Mouse (Mus musculus): ENCODE data around the gene Cd5. TPM values are rescaled to one million over a fixed set of nuclear protein-coding genes. Genes with fewer than 3 reads are reported as not detected.
A peak's percentile ranks its signal among the peaks of the same experiment; 100 is the strongest.

The Cd5 gene
- polyA plus RNA-seq, 1 experiment from 2014 or later, result 0.91 TPM

DNA sequence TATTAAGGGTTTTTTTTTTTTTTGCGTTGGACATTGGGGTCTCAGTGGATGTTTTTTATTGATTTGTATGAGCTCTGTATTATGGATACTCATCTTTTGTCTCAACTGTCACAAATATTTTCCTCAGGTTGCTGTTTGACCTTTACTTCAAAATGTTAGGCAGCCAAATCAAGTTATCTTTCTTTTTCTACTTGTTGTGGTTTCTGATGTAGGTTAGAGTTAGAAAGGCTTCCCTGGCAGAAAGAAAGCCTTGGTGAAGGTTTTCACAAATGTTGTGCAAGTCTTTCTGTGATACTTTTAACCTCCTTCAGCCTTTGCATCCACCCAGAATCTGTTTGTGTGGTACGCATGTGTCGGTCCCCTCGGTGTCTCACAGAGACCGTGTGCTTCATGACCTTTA is 13.8 kb upstream of the Cd5 start:
- no peaks in the 10 kb centered on the region for H3K9me3 ChIP-seq
- no peak overlapping the region for H3K4me2 ChIP-seq
- H3K4me1 ChIP-seq, result no peaks in the 10 kb centered on the region
- H3K27ac ChIP-seq, result no peak overlapping the region
- 94% methylated on average over 5 of the region's 5 CpGs for WGBS
- no peaks in the 10 kb centered on the region for H3K36me3 ChIP-seq
- no peak for ATAC-seq (ENCODE audit: borderline replicate concordance, extremely low read depth, low FRiP score, low TSS enrichment)
- H3K27me3 ChIP-seq, result no peaks in the 10 kb centered on the region
- H3K9ac ChIP-seq, result no peak overlapping the region
- no peak overlapping the region for H3K4me3 ChIP-seq

DNA sequence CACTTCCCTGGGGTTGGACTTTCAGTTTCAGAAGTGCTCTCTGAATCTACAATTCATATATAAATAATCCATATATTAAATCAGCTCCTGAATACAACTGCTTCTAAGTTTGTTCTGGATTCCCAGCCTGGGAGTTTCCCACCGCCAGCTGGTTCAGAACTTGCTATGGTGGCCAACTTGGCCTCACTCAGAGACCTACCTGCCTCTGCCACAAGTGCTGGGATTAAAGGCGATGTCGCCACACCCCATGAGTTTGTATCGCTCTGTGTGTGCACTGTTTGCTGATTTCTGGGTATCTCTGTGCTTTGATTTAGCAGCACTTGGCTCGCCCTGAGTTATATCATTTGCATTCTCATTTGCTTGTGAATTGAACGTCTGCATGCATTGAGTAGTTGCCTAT is 13.3 kb upstream of the Cd5 start:
- Histone ChIP-seq H3K9me3 (no peaks in the 10 kb centered on the region), H3K36me3 (no peaks in the 10 kb centered on the region), H3K4me2 (no peak overlapping the region), H3K4me3 (no peak overlapping the region), H3K4me1 (no peaks in the 10 kb centered on the region), H3K27me3 (no peaks in the 10 kb centered on the region), H3K27ac (no peak overlapping the region), H3K9ac (no peak overlapping the region)
- WGBS, result 92% methylated on average over 6 of the region's 6 CpGs
- ATAC-seq (ENCODE audit: borderline replicate concordance, extremely low read depth, low FRiP score, low TSS enrichment), result no peak

DNA sequence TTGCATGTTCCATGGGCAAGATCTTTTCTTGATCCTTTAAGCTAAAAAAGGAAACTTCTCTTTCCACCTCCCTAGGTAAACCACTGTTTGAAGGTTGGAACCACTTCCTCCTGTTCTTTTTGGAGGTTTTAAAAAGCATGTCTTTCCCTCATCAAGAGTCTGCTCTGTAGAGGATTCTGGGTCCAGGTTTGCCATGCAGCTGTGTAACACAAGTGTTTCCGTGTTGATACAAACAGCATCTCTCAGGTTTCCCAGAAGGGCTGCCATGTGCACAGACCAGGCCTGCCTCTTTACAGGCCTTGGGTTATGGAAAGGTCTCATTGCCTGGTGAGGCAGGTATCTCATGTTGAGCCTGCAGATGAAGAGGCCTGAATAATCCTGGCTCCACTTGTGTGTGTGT is 12.8 kb upstream of the Cd5 start:
- Histone ChIP-seq H3K4me3 (no peak overlapping the region), H3K9ac (no peak overlapping the region), H3K4me1 (no peaks in the 10 kb centered on the region), H3K27me3 (no peaks in the 10 kb centered on the region), H3K9me3 (no peaks in the 10 kb centered on the region), H3K4me2 (no peak overlapping the region), H3K36me3 (no peaks in the 10 kb centered on the region), H3K27ac (no peak overlapping the region)
- WGBS, result 62% methylated on average over 1 of the region's 1 CpGs
- ATAC-seq (ENCODE audit: borderline replicate concordance, extremely low read depth, low FRiP score, low TSS enrichment), result no peak

DNA sequence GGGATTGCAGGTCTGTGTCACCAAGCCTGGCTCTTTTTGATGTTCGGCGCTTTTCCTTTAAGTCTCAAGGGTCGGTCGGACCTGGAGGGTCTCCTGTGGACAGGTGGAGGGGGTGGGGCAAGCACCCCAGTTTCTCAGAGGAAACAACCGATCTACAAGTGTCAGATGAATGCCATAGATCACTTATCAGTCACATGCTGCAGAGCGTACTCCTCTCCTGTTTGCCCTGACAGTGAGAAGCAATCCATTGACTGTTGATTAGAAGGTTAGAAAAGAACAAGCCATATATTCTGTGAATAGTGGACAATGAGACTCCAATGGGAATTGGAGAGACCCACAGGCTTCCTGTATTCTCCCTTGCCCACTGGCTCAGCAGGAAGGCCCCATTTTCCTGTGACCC is 11.4 kb upstream of the Cd5 start:
- Histone ChIP-seq H3K27ac (no peak overlapping the region), H3K4me2 (no peak overlapping the region), H3K9ac (no peak overlapping the region), H3K4me3 (no peak overlapping the region), H3K9me3 (no peaks in the 10 kb centered on the region), H3K36me3 (no peaks in the 10 kb centered on the region), H3K4me1 (no peaks in the 10 kb centered on the region), H3K27me3 (no peaks in the 10 kb centered on the region)
- 77% methylated on average over 6 of the region's 6 CpGs for WGBS
- ATAC-seq (ENCODE audit: borderline replicate concordance, extremely low read depth, low FRiP score, low TSS enrichment), result no peak

DNA sequence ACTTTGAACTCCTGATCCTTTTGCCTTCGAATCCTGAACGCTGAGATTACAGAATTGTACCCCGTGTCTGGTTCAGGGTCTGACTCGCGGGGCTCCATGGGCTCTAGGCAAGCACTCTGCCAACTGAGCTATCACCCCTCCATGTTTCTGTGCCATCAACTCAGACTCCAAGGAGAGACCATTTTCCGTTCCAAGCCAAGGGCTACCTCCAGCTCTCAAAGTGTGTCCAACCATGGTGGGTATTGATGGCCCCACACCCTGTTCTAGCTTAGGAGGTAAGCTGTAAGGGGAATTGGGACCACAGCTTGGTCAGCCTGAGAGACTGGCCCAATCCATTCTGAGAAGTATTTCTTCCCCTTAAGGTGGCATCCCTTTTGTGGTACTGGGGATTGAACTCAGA is 10.5 kb upstream of the Cd5 start:
- no peaks in the 10 kb centered on the region for H3K9me3 ChIP-seq
- ATAC-seq (ENCODE audit: borderline replicate concordance, extremely low read depth, low FRiP score, low TSS enrichment), result no peak
- no peaks in the 10 kb centered on the region for H3K27me3 ChIP-seq
- H3K9ac ChIP-seq, result no peak overlapping the region
- no peaks in the 10 kb centered on the region for H3K4me1 ChIP-seq
- H3K36me3 ChIP-seq, result no peaks in the 10 kb centered on the region
- H3K4me3 ChIP-seq, result no peak overlapping the region
- no peak overlapping the region for H3K4me2 ChIP-seq
- WGBS, result 90% methylated on average over 6 of the region's 6 CpGs
- no peak overlapping the region for H3K27ac ChIP-seq

DNA sequence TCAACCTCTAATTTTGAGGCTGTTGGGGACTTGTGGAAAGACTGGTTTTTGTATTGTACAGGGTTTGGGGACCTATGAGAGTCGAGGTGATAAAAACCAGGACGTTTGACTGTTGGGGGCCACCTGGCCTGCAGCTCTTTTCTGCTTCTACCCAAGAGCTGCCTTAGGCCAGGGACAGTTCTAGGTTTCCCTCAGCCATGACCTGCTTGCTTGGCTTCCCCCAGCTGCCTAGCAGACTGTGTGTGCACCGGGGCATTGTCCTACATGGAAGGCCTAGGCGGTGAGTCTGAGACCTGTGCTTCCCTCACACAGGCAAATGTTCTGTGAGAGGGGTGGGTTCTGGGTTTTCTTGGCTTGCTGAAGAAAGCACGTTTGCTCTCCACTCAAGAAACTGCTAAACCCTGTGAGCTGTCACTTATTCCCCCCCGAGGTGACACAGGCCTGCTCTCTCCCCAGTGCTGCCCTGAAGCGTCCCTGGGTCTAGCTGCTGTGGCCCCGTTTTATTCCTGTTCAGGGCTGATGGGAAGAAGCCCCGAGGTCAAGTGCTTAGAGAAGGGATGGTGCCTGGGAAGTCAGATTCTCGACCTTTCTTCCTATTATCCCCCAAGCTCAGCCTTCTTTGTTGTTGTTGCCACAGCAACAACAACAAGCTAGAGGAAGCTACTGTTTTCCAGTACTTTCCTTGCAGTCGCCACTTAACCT is 9.8 kb upstream of the Cd5 start:
- Histone ChIP-seq H3K4me2 (no peak overlapping the region), H3K27me3 (no peaks in the 10 kb centered on the region), H3K4me1 (no peaks in the 10 kb centered on the region), H3K9me3 (no peaks in the 10 kb centered on the region), H3K4me3 (no peak overlapping the region), H3K36me3 (no peaks in the 10 kb centered on the region), H3K27ac (no peak overlapping the region), H3K9ac (no peak overlapping the region)
- WGBS, result 62% methylated on average over 11 of the region's 11 CpGs
- no peak for ATAC-seq (ENCODE audit: borderline replicate concordance, extremely low read depth, low FRiP score, low TSS enrichment)

DNA sequence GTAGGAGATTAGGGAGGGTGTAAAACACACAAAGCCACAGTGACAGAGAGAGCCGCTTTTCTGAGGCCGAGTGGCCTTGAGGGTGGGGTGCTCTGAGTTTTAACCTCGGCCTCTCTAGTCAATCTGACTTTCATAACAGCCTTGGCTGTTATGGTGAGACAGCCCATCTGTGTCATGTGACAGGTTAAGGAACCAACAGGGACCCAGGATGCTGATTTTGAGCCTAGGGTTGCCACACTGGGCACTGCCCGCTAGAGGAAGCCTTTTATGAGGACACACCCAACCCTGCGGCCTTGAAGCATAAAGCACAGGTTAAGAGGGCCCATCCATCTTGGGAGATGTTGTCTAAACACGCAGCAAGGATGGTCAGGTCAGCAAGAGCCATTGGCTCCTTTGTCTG is 8.9 kb upstream of the Cd5 start:
- Histone ChIP-seq H3K9ac (no peak overlapping the region), H3K4me2 (no peak overlapping the region), H3K27me3 (no peaks in the 10 kb centered on the region), H3K27ac (no peak overlapping the region), H3K4me1 (no peaks in the 10 kb centered on the region), H3K9me3 (no peaks in the 10 kb centered on the region), H3K36me3 (no peaks in the 10 kb centered on the region), H3K4me3 (no peak overlapping the region)
- 65% methylated on average over 6 of the region's 6 CpGs for WGBS
- no peak for ATAC-seq (ENCODE audit: borderline replicate concordance, extremely low read depth, low FRiP score, low TSS enrichment)

DNA sequence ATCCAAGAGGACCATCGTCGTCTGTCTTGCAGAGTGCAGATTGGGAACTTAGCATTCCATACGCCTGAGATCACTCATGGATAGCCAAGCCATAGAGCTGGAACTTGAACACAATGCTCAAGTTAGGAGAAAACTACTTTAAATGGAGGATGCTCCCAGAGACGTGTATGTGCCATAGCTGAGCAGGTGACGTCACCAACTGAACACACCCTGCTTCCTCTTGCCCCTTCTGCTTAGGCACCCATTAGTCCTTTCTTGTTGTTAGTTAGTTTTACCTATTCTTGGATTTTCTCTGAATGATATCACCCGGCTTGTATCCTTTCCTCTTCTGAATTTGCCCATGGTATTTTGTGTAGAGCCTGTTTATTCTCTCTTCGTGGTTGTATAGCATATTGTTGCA is 8.4 kb upstream of the Cd5 start:
- no peak overlapping the region for H3K4me3 ChIP-seq
- no peaks in the 10 kb centered on the region for H3K27me3 ChIP-seq
- no peaks in the 10 kb centered on the region for H3K9me3 ChIP-seq
- H3K36me3 ChIP-seq, result no peaks in the 10 kb centered on the region
- ATAC-seq (ENCODE audit: borderline replicate concordance, extremely low read depth, low FRiP score, low TSS enrichment), result no peak
- no peak overlapping the region for H3K4me2 ChIP-seq
- H3K27ac ChIP-seq, result no peak overlapping the region
- H3K9ac ChIP-seq, result no peak overlapping the region
- no peaks in the 10 kb centered on the region for H3K4me1 ChIP-seq
- WGBS, result 74% methylated on average over 7 of the region's 7 CpGs

DNA sequence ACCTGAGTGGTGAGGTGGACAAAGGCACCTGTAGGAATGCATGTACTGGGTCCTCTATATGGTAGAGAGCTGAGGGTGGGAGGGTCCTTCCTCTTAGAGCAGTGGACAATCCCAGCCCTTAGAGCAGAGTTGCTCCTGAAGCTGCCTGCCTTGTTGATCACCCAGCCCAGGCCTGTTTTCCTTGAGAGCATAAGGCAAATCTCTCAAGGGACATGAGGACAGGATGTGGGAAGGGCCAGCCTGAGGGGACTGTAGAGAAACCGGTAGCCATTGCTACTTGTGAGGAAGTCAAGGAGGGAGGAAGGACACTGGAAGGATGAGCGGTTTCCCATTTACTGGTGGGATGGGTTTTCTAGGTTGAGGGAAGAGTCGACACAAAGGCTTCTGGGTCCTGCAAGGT is 3.8 kb upstream of the Cd5 start:
- H3K9ac ChIP-seq, result no peak overlapping the region
- no peaks in the 10 kb centered on the region for H3K27me3 ChIP-seq
- no peak overlapping the region for H3K4me3 ChIP-seq
- no peak for ATAC-seq (ENCODE audit: borderline replicate concordance, extremely low read depth, low FRiP score, low TSS enrichment)
- H3K4me2 ChIP-seq, result no peak overlapping the region
- peaks cover 12% of the 10 kb centered on the region for H3K4me1 ChIP-seq
- no peaks in the 10 kb centered on the region for H3K36me3 ChIP-seq
- no peak overlapping the region for H3K27ac ChIP-seq
- 55% methylated on average over 3 of the region's 3 CpGs for WGBS
- H3K9me3 ChIP-seq, result no peaks in the 10 kb centered on the region

DNA sequence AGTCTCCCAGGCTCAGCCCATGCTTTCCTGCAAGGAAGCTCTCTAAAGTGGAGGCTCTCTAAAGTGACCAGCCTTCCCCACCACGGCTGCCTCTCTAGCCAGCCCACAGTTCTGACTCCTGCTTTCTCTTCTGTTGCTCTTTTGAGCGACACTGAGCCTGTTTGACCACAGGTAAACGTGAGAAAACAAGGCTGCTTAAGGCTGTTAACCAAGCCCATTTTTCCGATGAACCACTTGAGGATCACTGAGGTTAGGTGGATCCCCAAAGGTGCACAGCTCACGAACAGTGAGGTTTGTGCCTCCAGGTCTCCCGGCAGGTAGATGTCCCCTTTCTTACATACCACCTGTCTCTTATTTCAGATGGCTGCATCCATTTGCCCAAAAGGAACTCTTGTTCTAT is 3.3 kb upstream of the Cd5 start:
- 67% methylated on average over 6 of the region's 6 CpGs for WGBS
- H3K27me3 ChIP-seq, result no peaks in the 10 kb centered on the region
- no peak overlapping the region for H3K9ac ChIP-seq

DNA sequence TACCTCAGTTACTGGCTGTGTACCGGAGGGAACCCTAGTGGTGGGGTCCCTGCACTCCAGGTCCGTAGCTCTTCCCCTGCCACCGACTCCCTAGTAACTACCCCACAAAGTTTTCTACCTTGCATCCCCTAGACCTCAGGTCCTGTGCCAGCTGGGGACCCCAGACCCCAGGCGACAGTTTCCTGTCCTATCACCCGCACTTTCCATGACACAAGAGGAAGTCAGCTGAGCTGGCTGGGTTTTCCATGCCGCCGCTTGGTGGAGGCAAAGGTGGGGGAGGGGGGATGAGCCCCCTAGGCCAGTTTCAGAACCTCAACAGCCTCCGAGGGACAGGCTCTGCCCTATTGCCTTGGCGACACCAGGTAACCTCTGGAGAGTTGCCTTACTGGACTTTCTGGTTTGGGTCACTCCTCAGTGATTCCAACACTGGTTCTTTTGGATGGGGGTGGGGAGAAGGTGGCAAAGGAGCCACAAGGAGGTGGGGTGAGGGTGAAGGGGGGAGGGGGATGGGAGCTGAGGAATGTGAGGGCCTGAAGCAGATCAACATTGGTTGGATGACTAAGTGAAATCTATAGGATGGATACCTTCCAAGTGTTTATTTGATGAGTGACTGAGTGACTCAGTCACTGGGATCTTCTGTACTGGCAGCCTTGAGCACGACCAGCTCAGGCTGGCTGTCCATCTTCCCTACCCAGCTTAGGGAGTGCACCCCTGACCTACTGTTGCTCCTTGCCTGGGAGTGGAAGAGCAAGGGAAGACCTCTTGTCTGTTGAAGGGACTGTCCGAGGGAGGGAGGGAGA is 2.0 kb upstream of the Cd5 start:
- Histone ChIP-seq H3K4me3 (no peak overlapping the region), H3K36me3 (no peaks in the 10 kb centered on the region), H3K4me1 (peaks cover 12% of the 10 kb centered on the region), H3K9me3 (no peaks in the 10 kb centered on the region), H3K4me2 (peak overlapping the region; percentile 4; the same call in 1 of the 2 replicates), H3K9ac (no peak overlapping the region), H3K27me3 (no peaks in the 10 kb centered on the region), H3K27ac (no peak overlapping the region)
- WGBS, result 22% methylated on average over 11 of the region's 11 CpGs
- peak; percentile 44 for ATAC-seq (ENCODE audit: borderline replicate concordance, extremely low read depth, low FRiP score, low TSS enrichment)

More for the DNA sequence above, 3.3 kb upstream of the Cd5 start:
- ATAC-seq (ENCODE audit: borderline replicate concordance, extremely low read depth, low FRiP score, low TSS enrichment), result no peak
- Histone ChIP-seq H3K9me3 (no peaks in the 10 kb centered on the region), H3K27ac (no peak overlapping the region), H3K4me2 (no peak overlapping the region), H3K4me3 (no peak overlapping the region), H3K4me1 (peaks cover 12% of the 10 kb centered on the region), H3K36me3 (no peaks in the 10 kb centered on the region)

DNA sequence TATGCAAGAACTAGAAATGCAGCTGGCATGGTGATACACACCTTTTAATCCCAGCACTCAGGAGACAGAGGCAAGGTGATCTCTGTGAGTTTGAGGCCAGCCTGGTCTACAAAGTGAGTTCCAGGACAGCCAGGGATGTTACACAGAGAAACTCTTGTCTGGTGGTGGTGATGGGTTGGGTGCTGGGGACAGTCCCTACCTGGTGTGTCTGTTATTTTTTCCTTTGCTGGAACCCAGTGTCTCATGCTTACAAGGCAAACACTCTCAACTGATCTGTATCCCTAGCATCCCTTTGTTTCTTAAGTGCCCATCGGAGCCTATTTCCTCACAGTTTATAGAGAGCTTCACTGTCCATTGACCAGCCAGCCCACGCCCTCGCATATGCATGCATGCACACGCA is 1.1 kb upstream of the Cd5 start:
- H3K4me1 ChIP-seq, result peaks cover 12% of the 10 kb centered on the region
- no peaks in the 10 kb centered on the region for H3K36me3 ChIP-seq
- no peak overlapping the region for H3K4me3 ChIP-seq
- no peak overlapping the region for H3K4me2 ChIP-seq
- WGBS, result 89% methylated on average over 4 of the region's 4 CpGs
- H3K9ac ChIP-seq, result no peak overlapping the region
- H3K9me3 ChIP-seq, result no peaks in the 10 kb centered on the region
- H3K27ac ChIP-seq, result no peak overlapping the region
- H3K27me3 ChIP-seq, result no peaks in the 10 kb centered on the region
- no peak for ATAC-seq (ENCODE audit: borderline replicate concordance, extremely low read depth, low FRiP score, low TSS enrichment)

Data from lung, embryonic 15.5 days (tissue).